Mouse (Mus musculus): ENCODE data around the gene Cib4. TPM values are rescaled to one million over a fixed set of nuclear protein-coding genes. Genes with fewer than 3 reads are reported as not detected.

Cib4 gene
- polyA plus RNA-seq, 1 experiment from 2014 or later, result not detected

- H3K4me3 ChIP-seq (ENCODE audit: low read depth, low read length), result no peak within 1 kb of the TSS
- WGBS, result 28% methylated on average over 12 of the region's 12 CpGs
Observed at GRCm38 (mm10) chr5:30461821-30462220, 83.8 kb downstream of the Cib4 start, which contains the start of gene Otof. TSS of gene Otof (minus strand) at chr5:30461932.

GRCm38 (mm10) chr5:30460155-30460554 is 85.5 kb downstream of the Cib4 start:
- Histone ChIP-seq H3K4me2 (ENCODE audit: low read depth, low read length) (no peak overlapping the region), H3K4me3 (ENCODE audit: low read depth, low read length) (no peak overlapping the region), H3K9ac (replicated peaks; ENCODE audit: low read depth, low read length) (no peak overlapping the region), H3K9me3 (ENCODE audit: control insufficient read depth, low read length) (no peaks in the 10 kb centered on the region), H3K27ac (ENCODE audit: low read depth, low read length) (no peak overlapping the region), H3K36me3 (ENCODE audit: control insufficient read depth, insufficient read depth, low read length) (no peaks in the 10 kb centered on the region), H3K4me1 (ENCODE audit: control insufficient read depth, insufficient read depth, low read length) (0 out of 2 replicates have a peak, but pooled peaks cover 2% of the 10 kb centered on the region), H3K27me3 (ENCODE audit: control insufficient read depth, insufficient read depth, low read length) (no peaks in the 10 kb centered on the region)
- 45% methylated on average over 4 of the region's 4 CpGs for WGBS
- ATAC-seq (ENCODE audit: low read depth), result no peak

More at GRCm38 (mm10) chr5:30461821-30462220, 83.8 kb downstream of the Cib4 start, which contains the start of gene Otof:
- Histone ChIP-seq H3K9ac (replicated peaks; ENCODE audit: low read depth, low read length) (no peak within 1 kb of the TSS), H3K4me2 (ENCODE audit: low read depth, low read length) (peak within 1 kb of the TSS; percentile 29; the same call in 1 of the 2 replicates), H3K36me3 (ENCODE audit: control insufficient read depth, insufficient read depth, low read length) (no peaks in the 10 kb centered on the region), H3K9me3 (ENCODE audit: control insufficient read depth, low read length) (no peaks in the 10 kb centered on the region), H3K4me1 (ENCODE audit: control insufficient read depth, insufficient read depth, low read length) (peaks cover 11% of the 10 kb centered on the region), H3K27ac (ENCODE audit: low read depth, low read length) (no peak within 1 kb of the TSS), H3K27me3 (ENCODE audit: control insufficient read depth, insufficient read depth, low read length) (no peaks in the 10 kb centered on the region)
- peak; percentile 68 for ATAC-seq (ENCODE audit: low read depth)

DNA sequence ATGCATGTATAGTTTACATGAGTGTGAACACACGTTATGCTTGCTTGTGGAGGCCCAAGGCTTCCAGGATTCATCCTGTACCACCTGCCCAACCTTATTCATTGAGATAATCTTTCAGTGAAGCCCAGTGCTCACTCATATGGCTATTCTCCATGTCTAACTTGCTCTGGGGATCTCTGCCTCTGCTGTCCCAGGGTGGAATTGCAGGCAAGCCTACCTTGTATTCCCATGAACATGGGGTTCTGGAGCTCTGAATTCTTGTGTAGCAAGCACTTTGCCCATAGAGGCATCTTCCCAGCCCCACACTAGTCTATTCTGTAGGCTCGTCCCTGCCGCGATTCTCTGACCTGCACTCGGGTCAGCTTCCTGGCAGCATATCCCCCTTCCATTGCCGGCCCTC is 89.6 kb downstream of the Cib4 start:
- Histone ChIP-seq H3K27ac (ENCODE audit: low read depth, low read length) (no peak overlapping the region), H3K27me3 (ENCODE audit: control insufficient read depth, insufficient read depth, low read length) (no peaks in the 10 kb centered on the region), H3K4me1 (ENCODE audit: control insufficient read depth, insufficient read depth, low read length) (no peaks in the 10 kb centered on the region), H3K36me3 (ENCODE audit: control insufficient read depth, insufficient read depth, low read length) (no peaks in the 10 kb centered on the region), H3K9me3 (ENCODE audit: control insufficient read depth, low read length) (no peaks in the 10 kb centered on the region), H3K4me2 (ENCODE audit: low read depth, low read length) (no peak overlapping the region), H3K9ac (replicated peaks; ENCODE audit: low read depth, low read length) (no peak overlapping the region), H3K4me3 (ENCODE audit: low read depth, low read length) (no peak overlapping the region)
- 68% methylated on average over 6 of the region's 6 CpGs for WGBS
- ATAC-seq (ENCODE audit: low read depth), result no peak

DNA sequence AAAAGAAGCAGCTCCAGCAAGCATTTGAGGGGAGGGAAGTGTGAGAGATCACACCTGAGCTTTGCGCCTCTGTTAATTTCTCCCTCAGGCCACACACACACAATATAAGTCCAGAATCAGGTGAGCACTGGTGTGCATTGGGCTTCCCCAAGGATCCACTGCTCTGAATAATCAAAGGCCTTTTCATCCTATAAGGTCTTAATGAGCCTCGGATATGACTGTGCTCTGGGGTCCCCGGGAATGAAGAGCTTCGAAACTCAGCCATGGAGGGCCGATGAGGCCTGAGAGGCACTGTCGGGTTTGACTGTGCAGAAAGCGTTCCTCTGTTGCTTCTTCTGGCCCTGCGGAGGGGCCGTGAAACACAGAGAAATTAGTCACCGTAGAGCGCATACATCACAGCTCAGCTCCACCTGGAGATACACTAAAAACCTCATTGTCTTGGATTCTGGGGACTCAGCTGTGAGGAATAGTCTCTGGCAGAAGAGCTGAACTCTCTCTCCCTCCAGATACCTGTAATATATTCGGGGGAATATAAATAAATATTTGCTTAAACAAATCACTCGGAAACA is 101.2 kb downstream of the Cib4 start:
- Histone ChIP-seq H3K4me3 (ENCODE audit: low read depth, low read length) (no peak overlapping the region), H3K27me3 (ENCODE audit: control insufficient read depth, insufficient read depth, low read length) (no peaks in the 10 kb centered on the region), H3K9ac (replicated peaks; ENCODE audit: low read depth, low read length) (no peak overlapping the region), H3K36me3 (ENCODE audit: control insufficient read depth, insufficient read depth, low read length) (no peaks in the 10 kb centered on the region), H3K4me2 (ENCODE audit: low read depth, low read length) (no peak overlapping the region), H3K27ac (ENCODE audit: low read depth, low read length) (peak overlapping the region; percentile 17; the same call in 1 of the 2 replicates), H3K9me3 (ENCODE audit: control insufficient read depth, low read length) (no peaks in the 10 kb centered on the region), H3K4me1 (ENCODE audit: control insufficient read depth, insufficient read depth, low read length) (no peaks in the 10 kb centered on the region)
- peak; percentile 51; the same call in 1 of the 2 replicates for ATAC-seq (ENCODE audit: low read depth)
- WGBS, result 56% methylated on average over 13 of the region's 13 CpGs

DNA sequence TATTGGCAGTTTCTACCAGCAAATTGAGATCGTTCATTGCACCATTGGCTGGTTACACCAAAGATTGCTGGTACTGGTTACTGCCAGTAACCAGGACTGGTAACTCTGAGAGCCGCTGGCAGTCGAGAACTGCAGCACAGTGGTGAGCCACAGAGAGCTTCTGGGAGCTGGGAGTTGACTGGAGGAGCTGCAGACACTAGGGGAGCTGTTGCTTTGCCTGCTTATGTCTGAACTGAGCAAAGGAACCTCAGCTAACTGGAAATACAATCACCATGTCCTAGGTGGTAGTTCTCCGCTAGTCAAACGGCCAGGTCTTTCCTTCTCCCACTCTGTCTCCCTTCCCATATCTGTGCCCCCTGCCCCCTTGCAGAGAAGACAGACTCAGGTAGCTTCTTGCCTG is 103.4 kb downstream of the Cib4 start:
- WGBS, result 77% methylated on average over 5 of the region's 5 CpGs
- no peak overlapping the region for H3K9ac ChIP-seq (replicated peaks; ENCODE audit: low read depth, low read length)
- no peak overlapping the region for H3K4me2 ChIP-seq (ENCODE audit: low read depth, low read length)
- no peak overlapping the region for H3K4me3 ChIP-seq (ENCODE audit: low read depth, low read length)
- no peaks in the 10 kb centered on the region for H3K9me3 ChIP-seq (ENCODE audit: control insufficient read depth, low read length)
- H3K4me1 ChIP-seq (ENCODE audit: control insufficient read depth, insufficient read depth, low read length), result no peaks in the 10 kb centered on the region
- H3K27ac ChIP-seq (ENCODE audit: low read depth, low read length), result no peak overlapping the region
- no peak; the same call in 1 of the 2 replicates for ATAC-seq (ENCODE audit: low read depth)
- no peaks in the 10 kb centered on the region for H3K27me3 ChIP-seq (ENCODE audit: control insufficient read depth, insufficient read depth, low read length)
- H3K36me3 ChIP-seq (ENCODE audit: control insufficient read depth, insufficient read depth, low read length), result no peaks in the 10 kb centered on the region

GRCm38 (mm10) chr5:30440308-30440906 is 105.2 kb downstream of the Cib4 start:
- Histone ChIP-seq H3K36me3 (ENCODE audit: control insufficient read depth, insufficient read depth, low read length) (no peaks in the 10 kb centered on the region), H3K4me3 (ENCODE audit: low read depth, low read length) (no peak overlapping the region), H3K27me3 (ENCODE audit: control insufficient read depth, insufficient read depth, low read length) (no peaks in the 10 kb centered on the region), H3K9ac (replicated peaks; ENCODE audit: low read depth, low read length) (no peak overlapping the region), H3K27ac (ENCODE audit: low read depth, low read length) (no peak overlapping the region), H3K9me3 (ENCODE audit: control insufficient read depth, low read length) (no peaks in the 10 kb centered on the region), H3K4me1 (ENCODE audit: control insufficient read depth, insufficient read depth, low read length) (no peaks in the 10 kb centered on the region), H3K4me2 (ENCODE audit: low read depth, low read length) (no peak overlapping the region)
- no peak for ATAC-seq (ENCODE audit: low read depth)
- 91% methylated on average over 8 of the region's 8 CpGs for WGBS

DNA sequence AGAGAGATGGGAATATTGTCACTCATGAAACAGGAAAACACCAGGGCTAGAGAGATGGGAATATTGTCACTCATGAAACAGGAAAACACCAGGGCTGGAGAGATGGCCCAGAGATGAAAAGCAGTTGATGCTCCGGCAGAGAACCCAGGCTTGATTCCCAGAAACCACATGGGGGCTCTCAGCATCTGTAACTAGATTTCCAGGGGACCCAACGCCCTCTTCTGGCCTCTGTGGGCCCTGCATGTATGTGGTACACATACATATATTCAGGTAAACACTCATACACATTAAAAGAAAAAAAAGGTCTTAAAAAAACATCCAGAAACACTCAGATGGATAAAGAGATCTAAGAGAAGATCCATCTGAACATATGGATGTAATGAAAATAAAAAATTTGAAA is 106.7 kb downstream of the Cib4 start:
- 50% methylated on average over 2 of the region's 2 CpGs for WGBS

More for the DNA sequence above, 106.7 kb downstream of the Cib4 start:
- Histone ChIP-seq H3K9ac (replicated peaks; ENCODE audit: low read depth, low read length) (no peak overlapping the region), H3K4me3 (ENCODE audit: low read depth, low read length) (no peak overlapping the region), H3K9me3 (ENCODE audit: control insufficient read depth, low read length) (no peaks in the 10 kb centered on the region), H3K4me1 (ENCODE audit: control insufficient read depth, insufficient read depth, low read length) (no peaks in the 10 kb centered on the region), H3K4me2 (ENCODE audit: low read depth, low read length) (no peak overlapping the region), H3K27ac (ENCODE audit: low read depth, low read length) (no peak overlapping the region), H3K27me3 (ENCODE audit: control insufficient read depth, insufficient read depth, low read length) (no peaks in the 10 kb centered on the region), H3K36me3 (ENCODE audit: control insufficient read depth, insufficient read depth, low read length) (no peaks in the 10 kb centered on the region)
- ATAC-seq (ENCODE audit: low read depth), result no peak

Other genes with a start within 250 kb of the Cib4 start
- 2.5 and 5.8 TPM in 2 replicates for gene Otof, start 83.9 kb downstream of the Cib4 start, polyA plus RNA-seq (2014; fragmentation: Nextera tagmentation; extraction: Ambion mirVana)
- gene 1700001C02Rik, start 79.8 kb downstream of the Cib4 start, polyA plus RNA-seq (2014; fragmentation: Nextera tagmentation; extraction: Ambion mirVana), result 0.54 and 0.70 TPM in 2 replicates
- gene Kcnk3, start 42.3 kb upstream of the Cib4 start, polyA plus RNA-seq (2014; fragmentation: Nextera tagmentation; extraction: Ambion mirVana), result 10.5 and 12.9 TPM in 2 replicates
- 33.1 and 37.1 TPM in 2 replicates for gene Slc35f6, start 102.1 kb upstream of the Cib4 start, polyA plus RNA-seq (2014; fragmentation: Nextera tagmentation; extraction: Ambion mirVana)
- 23.7 and 29.3 TPM in 2 replicates for gene Cenpa, start 120.9 kb upstream of the Cib4 start, polyA plus RNA-seq (2014; fragmentation: Nextera tagmentation; extraction: Ambion mirVana)
- gene Dpysl5, start 165.7 kb upstream of the Cib4 start, polyA plus RNA-seq (2014; fragmentation: Nextera tagmentation; extraction: Ambion mirVana), result 178 and 203 TPM in 2 replicates

Data from neural tube, embryonic 14.5 days (tissue).